Comparison of ENCODE assay signal across 8 mouse cellular contexts in the genomic region with DNA sequence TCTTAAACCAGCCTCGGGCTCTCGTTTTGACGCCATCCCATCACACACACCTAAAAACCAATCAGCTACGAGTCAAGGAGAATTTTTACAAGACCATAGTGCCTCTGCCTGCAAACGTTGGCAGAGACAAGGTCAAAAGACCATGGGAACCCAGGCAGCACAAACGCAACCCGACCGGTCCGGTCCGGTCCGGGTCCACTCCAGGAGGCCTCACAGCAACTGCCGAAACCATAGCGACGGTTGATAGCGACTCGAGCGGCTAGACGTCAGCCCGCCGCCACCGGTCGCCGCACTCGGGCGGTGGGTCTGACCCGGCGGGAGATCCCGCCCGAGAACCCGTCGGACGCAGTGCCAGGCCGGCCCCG. TPM values are rescaled to one million over a fixed set of nuclear protein-coding genes. Genes with fewer than 3 reads are reported as not detected.
A peak's percentile ranks its signal among the peaks of the same experiment; 100 is the strongest.
DNase-seq lines count a peak whose midpoint lies in the region; ATAC-seq and TF ChIP-seq lines count a peak whose summit lies in the region.

A gene (plus strand): TSS at position 111 of the 365 bp plus-strand sequence.

- H3K4me2 ChIP-seq in kidney, embryonic 15.5 days = peak within 1 kb of the TSS; percentile 72
- H3K4me2 ChIP-seq in embryonic facial prominence, embryonic 12.5 days (replicated peaks) = peak within 1 kb of the TSS; percentile 65
- peak within 1 kb of the TSS; percentile 59 for H3K4me2 ChIP-seq in midbrain, postnatal 0 days (ENCODE audit: low read depth, low read length, poor library complexity, severe bottlenecking)

- WGBS in kidney, embryonic 15.5 days = under 1% methylated on average over 34 of the region's 34 CpGs
- WGBS in embryonic facial prominence, embryonic 12.5 days = under 1% methylated on average over 34 of the region's 34 CpGs
- WGBS in midbrain, postnatal 0 days = under 1% methylated on average over 34 of the region's 34 CpGs

- H3K9ac ChIP-seq in kidney, embryonic 15.5 days = peak within 1 kb of the TSS; percentile 99
- H3K9ac ChIP-seq in embryonic facial prominence, embryonic 12.5 days = peak within 1 kb of the TSS; percentile 96
- H3K9ac ChIP-seq in midbrain, postnatal 0 days (replicated peaks; ENCODE audit: low read length, poor library complexity, severe bottlenecking) = peak within 1 kb of the TSS; percentile 98

- peaks cover 29% of the 10 kb centered on the region for H3K36me3 ChIP-seq in kidney, embryonic 15.5 days
- peaks cover 22% of the 10 kb centered on the region for H3K36me3 ChIP-seq in embryonic facial prominence, embryonic 12.5 days
- H3K36me3 ChIP-seq in midbrain, postnatal 0 days (ENCODE audit: insufficient read depth, low read length) = peaks cover 17% of the 10 kb centered on the region

- DNase-seq in kidney, postnatal 14 days = no peak
- DNase-seq in kidney, postnatal 25 days = peak; percentile 37 to 84
- DNase-seq in midbrain, postnatal 0 days (ENCODE audit: low spot score) = peak; percentile 32
- DNase-seq in spleen, postnatal 14 days (ENCODE audit: low spot score in 2 of 2) = no peak
- DNase-seq in urinary bladder, postnatal 4 days (ENCODE audit: low spot score in 2 of 2) = no peak
- DNase-seq in adrenal gland, postnatal 4 days (ENCODE audit: low spot score in 2 of 2) = no peak

- H3K4me1 ChIP-seq in kidney, embryonic 15.5 days = peaks cover 10% of the 10 kb centered on the region
- peaks cover 7% of the 10 kb centered on the region; the same call in 1 of the 2 replicates for H3K4me1 ChIP-seq in embryonic facial prominence, embryonic 12.5 days
- H3K4me1 ChIP-seq in midbrain, postnatal 0 days (ENCODE audit: insufficient read depth, low read length) = peaks cover 4% of the 10 kb centered on the region; the same call in 1 of the 2 replicates

- peak within 1 kb of the TSS; percentile 87 for H3K27ac ChIP-seq in kidney, embryonic 15.5 days
- peak within 1 kb of the TSS; percentile 79 for H3K27ac ChIP-seq in embryonic facial prominence, embryonic 12.5 days
- peak within 1 kb of the TSS; percentile 83 for H3K27ac ChIP-seq in midbrain, postnatal 0 days (ENCODE audit: low read depth, low read length)

- no peaks in the 10 kb centered on the region for H3K27me3 ChIP-seq in kidney, embryonic 15.5 days
- no peaks in the 10 kb centered on the region for H3K27me3 ChIP-seq in embryonic facial prominence, embryonic 12.5 days
- H3K27me3 ChIP-seq in midbrain, postnatal 0 days (ENCODE audit: insufficient read depth, low read length) = peaks cover 6% of the 10 kb centered on the region; the same call in 1 of the 2 replicates

- no peaks in the 10 kb centered on the region for H3K9me3 ChIP-seq in kidney, embryonic 15.5 days (replicated peaks)
- H3K9me3 ChIP-seq in embryonic facial prominence, embryonic 12.5 days = no peaks in the 10 kb centered on the region
- no peaks in the 10 kb centered on the region for H3K9me3 ChIP-seq in midbrain, postnatal 0 days (ENCODE audit: low read length)

- TF ChIP-seq CTCF in midbrain, postnatal 0 days (IDR thresholded peaks at IDR 0.05) = no peak

- H3K4me3 ChIP-seq in kidney, embryonic 15.5 days (replicated peaks) = peak within 1 kb of the TSS; percentile 99
- H3K4me3 ChIP-seq in embryonic facial prominence, embryonic 12.5 days = peak within 1 kb of the TSS; percentile 87
- H3K4me3 ChIP-seq in midbrain, postnatal 0 days (ENCODE audit: low read depth, low read length) = peak within 1 kb of the TSS; percentile 100

- no peak for ATAC-seq in kidney, embryonic 15.5 days (replicated peaks; ENCODE audit: low FRiP score)
- ATAC-seq in embryonic facial prominence, embryonic 12.5 days (ENCODE audit: insufficient number of reproducible peaks, insufficient read depth, low FRiP score, low TSS enrichment) = no peak
- no peak; the same call in 1 of the 2 replicates for ATAC-seq in midbrain, postnatal 0 days (ENCODE audit: low FRiP score)

RNA-seq across cellular contexts. Expression of the gene that starts here (rescaled TPM):
- polyA plus RNA-seq in kidney, embryonic 15.5 days (2015; fragmentation: Nextera tagmentation; extraction: Ambion mirVana) = 2.1 and 2.8 TPM in 2 replicates
- 2.2 and 3.5 TPM in 2 replicates for polyA plus RNA-seq in embryonic facial prominence, embryonic 12.5 days (2016; fragmentation: Nextera tagmentation; extraction: Ambion mirVana)
- total RNA-seq in midbrain, postnatal 0 days (2014; rRNA removed) = 0.33 and 1.7 TPM in 2 replicates
- 2.0 and 2.3 TPM in 2 replicates for polyA plus RNA-seq in midbrain, postnatal 0 days (2015; fragmentation: Nextera tagmentation; extraction: Ambion mirVana)
- total RNA-seq in adrenal gland, postnatal 4 days (2021) = 1 to 10 TPM in 1 of 2 experiments, under 1 TPM in 1; 0.85 to 1.2 TPM

Comparison
In these comparisons a context has a peak if more than half of its experiments do, and no peak if none do; other contexts are left out.
1. DNase-seq: peak in kidney, postnatal 25 days (2 of 2) and midbrain, postnatal 0 days (single experiment); none in kidney, postnatal 14 days (single experiment), spleen, postnatal 14 days (0 of 2), urinary bladder, postnatal 4 days (0 of 2) and adrenal gland, postnatal 4 days (0 of 2).
2. Peak in every context shown above with its lines, with median percentiles within 50 percentile points of each other: H3K27ac ChIP-seq, H3K4me2 ChIP-seq, H3K4me3 ChIP-seq and H3K9ac ChIP-seq.